Mouse (Mus musculus) kidney, adult 18-20 months (tissue): ENCODE measurements around the gene Rhbdd1.

Experiments
- DNase-seq: peaks from one replicate; pipeline ENCODE4 v3.0.0; 2021

Gene Rhbdd1

DNA sequence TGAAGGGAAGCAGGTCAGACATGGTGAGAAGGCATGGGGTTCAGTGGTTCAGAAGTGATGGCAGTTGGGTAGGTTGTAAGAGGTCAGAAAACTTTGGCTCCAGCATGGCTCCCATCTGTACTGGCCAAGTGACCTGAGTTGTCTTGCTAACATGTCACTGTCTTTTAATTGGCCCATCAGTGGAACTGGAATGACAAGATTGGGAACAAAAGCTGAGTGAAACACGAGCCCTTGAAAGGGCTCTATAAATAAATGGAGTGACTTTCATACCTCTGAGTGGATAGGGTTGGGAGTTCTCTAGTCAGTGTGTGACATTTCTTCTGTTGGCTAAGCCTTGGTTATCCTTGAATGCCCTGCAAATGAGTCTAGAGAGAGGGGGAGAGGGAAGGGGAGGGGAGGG, 123.9 kb downstream of the Rhbdd1 start:
- no peak for DNase-seq

DNA sequence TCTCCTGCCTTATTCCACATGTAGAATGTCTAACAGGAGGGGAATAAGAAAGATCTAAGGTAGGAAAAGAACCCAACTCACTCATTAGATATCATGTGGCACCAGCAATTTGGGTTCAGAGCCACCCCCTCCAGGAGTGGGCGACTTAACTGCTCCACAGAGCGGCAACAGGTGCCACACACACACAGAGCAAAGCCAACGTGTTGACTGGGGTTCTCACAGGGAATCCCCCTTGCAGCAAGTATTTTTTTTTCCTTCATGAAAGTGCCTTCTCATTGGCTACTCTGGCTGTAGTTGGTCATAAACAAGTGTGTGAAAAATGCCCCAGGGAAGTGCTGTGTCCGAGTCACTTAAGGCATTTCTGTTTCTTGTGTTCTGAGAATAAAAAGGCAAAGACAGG, 127.3 kb downstream of the Rhbdd1 start:
- no peak for DNase-seq

- DNase-seq = peak; percentile 28
Observed at GRCm38 (mm10) chr1:82446049-82446448, 129.8 kb downstream of the Rhbdd1 start.

DNA sequence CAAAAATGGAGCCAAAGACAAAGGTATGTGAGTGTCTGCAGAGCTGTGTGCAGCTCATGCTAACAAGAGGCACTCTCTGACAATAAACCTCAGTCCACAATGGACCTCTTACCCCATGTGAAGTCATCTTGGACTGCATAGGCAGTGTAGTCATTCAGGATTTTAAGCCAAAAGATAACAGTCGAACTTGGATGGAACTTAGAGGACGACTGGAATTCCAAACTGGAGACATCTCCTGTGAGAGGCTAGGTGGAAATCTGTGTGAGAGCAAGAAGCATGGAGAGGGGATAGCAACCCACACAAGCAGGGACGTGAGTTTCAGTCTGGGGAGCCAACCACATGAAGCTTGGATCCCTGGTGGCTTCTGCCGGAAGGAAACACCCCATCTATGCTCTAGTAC, 133.6 kb downstream of the Rhbdd1 start:
- DNase-seq = no peak

GRCm38 (mm10) chr1:82451927-82452651, 135.8 kb downstream of the Rhbdd1 start:
- no peak for DNase-seq

- no peak for DNase-seq
Observed at GRCm38 (mm10) chr1:82454031-82454430, 137.8 kb downstream of the Rhbdd1 start.

DNA sequence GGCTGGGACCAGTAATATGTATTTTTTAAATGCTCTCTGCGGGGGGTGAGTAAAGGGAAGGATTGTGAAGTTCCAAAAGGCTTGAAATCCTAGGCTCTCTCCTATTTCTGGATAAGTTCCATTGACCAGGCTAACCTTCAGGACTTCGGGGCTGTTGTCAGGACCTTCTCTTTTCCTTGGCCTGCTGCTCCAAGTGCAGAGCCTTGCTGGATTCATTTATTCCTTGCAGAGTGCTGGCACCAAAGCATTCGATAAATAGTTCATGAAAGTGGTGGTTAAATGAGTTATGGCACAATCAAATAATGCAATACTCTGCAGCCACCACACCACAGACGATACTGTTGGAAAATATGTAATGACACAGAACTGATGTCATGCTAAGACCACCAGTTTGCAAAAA, 143.1 kb downstream of the Rhbdd1 start:
- DNase-seq = no peak

GRCm38 (mm10) chr1:82459926-82460325, 143.7 kb downstream of the Rhbdd1 start:
- DNase-seq = no peak

DNA sequence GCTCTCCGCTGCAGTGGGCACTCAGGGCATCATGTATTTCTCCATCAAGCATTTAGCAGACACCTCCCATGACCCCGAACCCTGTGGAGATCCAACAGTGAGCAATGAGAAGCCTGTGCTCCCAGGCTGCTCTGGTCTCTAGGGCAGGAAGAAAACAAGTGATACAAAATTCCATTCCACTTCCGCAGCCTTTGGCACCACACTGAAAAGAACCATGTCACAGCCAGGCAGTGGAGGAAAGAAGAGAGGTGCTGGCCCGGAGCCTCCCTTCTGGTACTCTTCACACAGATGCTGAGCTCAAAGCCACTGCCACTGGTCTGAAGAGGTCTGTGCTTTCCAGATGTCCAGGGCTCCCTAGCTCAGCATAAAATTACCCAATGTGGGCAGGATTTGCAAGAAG, 144.8 kb downstream of the Rhbdd1 start:
- no peak for DNase-seq

- DNase-seq = no peak
Observed at GRCm38 (mm10) chr1:82465321-82465853, 149.1 kb downstream of the Rhbdd1 start.

DNA sequence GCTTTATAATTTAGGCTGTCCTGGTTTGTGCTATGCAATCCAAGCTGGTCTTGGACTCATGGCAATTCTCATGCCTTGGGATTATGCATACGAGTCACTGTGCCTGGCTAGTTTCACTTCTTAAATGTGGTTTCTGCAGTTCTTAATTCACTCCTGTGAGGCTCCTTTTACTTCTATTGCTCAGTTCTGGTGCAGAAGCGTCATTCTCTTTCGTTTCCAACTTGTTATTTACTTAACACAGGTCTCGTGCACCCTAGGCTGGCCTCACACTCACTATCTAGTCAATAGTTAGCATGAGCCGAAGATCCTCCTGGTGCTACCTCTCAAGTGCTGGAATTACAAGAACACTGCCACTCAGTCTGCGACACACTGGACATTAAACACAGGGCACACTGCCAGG, 152.6 kb downstream of the Rhbdd1 start:
- DNase-seq = no peak

DNA sequence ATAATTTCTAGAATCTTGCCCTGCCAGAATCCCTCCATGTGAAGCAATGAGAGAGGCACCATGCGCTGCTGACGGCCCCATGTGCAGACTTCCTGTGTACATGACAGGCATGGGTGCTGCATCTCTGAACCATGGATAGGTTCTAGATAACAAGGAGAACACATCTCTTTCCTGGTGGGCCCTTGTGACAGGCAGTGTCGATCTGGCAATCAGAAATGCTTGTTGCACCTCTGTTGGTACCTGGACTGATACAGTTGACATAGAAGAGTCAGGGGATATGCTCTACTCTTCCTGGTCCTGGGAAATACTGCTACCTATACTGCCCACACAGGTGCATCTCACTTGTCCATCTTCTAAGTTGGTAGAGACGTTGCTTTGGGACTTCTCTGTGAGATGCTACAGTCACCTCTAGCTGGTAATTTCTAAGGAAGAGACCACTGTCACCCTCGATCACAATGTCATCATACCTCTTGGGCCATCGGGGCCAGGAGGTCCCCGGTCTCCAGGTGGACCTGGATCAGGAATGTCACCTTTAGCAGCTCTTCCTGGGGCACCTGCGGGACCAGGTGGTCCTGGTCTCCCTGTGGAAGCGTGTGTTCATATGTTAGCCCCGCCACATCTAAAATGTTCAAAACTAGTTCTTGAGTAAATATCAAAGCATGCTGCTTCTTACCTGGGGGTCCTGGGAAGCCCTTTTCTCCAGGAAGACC, 154.4 kb downstream of the Rhbdd1 start:
- no peak for DNase-seq

DNA sequence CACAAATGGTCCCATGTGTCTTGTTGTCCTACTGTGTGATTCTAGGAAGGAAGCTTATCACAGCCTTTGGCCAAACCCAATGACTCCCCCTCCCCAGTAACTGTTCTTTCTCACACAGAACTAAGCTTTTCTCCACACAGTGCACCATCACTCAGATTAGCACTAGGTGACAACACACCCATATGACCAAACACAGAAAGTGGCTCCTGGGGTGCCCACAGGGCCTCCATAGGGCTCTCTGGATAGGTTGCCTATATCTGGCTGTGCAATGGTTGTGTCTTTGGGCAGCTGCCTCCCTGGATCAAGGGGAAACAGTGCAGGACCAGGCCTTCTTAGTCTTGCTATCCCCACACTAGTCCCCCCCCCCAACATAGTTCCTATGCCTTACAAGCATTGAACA, 157.2 kb downstream of the Rhbdd1 start:
- no peak for DNase-seq

GRCm38 (mm10) chr1:82474461-82474961, 158.3 kb downstream of the Rhbdd1 start:
- peak; percentile 29 for DNase-seq

DNA sequence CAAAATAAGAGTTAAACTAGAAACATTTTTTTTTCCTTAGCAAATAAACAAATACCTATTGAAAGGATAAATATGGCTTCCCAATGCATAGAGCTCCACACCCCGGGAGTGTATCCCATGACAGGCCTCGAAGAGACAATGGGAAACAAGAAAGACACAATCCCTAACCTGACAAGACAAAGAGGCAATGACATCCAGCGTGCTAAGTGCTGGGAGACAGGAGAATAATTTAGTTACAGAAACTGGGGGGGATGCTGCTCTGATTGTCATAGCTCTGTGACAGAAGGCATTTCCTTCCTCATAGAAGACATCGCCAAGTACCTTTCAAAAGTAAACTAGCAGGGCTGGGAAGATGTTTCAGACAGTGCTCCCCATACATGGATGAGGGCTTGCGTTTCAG, 159.0 kb downstream of the Rhbdd1 start:
- DNase-seq = no peak

DNA sequence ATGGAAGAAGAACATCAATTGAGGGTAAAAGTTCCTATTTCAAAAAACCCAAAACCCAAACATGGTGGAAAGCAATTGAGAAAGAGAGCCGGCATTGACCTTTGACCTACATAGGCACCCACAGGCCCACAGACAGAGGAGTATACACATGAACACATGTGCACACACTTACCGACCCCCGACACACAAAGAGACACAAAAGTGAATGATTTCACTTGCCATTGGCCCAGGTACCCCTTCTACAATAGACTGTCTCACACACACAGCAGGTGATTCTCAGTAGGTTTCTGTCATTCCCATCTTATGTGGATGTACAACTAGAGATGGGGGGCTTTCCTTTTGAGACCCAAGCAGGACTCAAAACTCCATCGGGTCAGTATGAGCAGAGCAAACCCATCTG, 159.6 kb downstream of the Rhbdd1 start:
- DNase-seq = no peak

DNA sequence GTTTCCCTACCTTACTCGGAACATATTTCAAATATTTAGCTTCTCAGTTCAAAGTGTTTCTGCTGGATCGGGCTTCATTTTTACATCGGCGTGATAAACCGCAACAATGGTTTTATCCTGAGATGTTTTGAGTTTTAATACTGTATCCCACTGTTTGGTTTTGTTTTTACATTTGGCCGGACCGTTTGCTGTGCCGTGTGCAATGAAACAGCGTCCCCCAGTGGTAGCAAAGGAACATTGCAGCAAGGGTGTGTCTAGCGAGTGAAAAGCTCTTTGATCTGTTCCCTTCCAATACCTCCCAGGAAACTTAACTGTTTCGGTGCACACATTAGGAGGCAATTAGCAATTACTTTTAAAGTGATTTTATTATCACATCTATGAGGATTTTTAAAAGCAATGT, 160.0 kb downstream of the Rhbdd1 start:
- no peak for DNase-seq

DNA sequence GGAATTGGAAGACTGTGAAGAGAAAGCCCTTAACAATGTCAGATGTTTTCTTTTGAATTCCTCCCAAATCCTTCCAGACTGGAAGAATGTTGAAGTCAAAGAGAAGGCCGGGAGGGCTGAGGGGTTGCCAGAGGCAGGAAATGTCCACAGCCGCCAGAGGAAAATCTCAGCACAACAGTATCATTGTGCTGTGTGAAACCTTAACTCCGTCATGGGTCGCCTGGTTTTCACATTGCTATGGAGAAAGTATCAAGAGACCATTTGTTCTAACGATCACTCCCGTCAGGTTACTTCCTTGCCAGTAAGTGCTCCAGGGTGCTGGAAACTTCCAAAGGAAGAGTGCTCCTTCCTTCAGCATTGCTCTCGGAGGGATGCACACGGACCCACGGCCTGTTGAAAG, 160.5 kb downstream of the Rhbdd1 start:
- DNase-seq = no peak

DNA sequence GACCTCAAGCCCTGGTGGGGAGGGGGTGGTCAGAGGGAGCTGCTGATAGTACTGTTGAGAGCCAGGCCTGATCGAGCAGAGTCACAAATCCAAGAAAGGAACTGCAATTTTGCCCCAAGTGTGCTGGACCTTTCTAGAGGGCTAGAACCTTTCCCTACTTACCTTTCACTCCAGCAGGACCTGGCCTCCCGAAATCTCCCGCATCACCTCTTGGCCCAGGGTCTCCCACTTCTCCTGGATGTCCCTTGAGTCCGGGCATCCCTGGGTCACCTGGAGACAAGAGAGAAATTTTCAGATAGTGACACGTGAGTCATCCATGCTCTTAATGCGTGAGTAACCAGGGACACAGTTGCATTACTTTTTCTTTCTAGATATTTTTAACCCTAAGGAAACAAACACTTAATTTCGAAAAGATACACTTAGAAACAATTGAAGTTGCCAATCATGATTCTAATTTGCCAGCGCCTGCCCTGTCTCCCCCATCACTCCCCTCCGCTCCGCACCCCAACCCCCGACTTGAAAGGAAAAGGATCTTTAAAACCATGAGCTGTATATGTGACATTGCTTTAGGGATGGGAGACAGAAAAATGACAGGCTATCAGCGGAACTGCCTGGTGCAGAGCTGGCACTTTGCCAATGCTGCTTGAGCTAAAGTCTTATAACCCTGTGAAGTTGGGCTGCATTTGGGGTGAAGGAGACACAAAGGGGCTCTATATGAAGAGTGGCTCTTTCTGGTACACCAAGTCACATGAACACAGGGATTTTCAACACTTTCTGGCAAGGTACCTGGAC, 163.6 kb downstream of the Rhbdd1 start:
- DNase-seq = no peak

DNA sequence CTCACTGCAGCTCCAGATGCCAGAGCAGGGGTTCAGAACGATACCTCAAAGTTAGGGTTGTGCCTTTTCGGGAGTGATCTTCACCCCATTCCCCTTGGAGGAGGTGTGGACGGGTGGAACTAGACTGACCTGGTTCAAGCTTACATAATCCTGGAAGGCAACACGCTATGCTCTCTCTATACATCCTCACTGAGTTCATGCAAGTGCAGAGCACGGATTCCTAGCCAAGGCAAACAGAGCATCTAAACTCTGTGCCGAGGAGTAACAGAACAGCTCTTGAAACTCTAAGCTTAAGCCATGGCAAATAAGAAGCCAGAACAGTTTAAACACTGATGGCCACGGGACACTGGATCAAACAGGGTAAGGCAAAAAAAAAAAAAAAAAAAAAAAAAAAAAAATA, 166.1 kb downstream of the Rhbdd1 start:
- no peak for DNase-seq

- no peak for DNase-seq
Observed at GRCm38 (mm10) chr1:82486371-82486770, 170.1 kb downstream of the Rhbdd1 start.

- no peak for DNase-seq
Observed at GRCm38 (mm10) chr1:82491954-82492353, 175.7 kb downstream of the Rhbdd1 start.
